Mouse (Mus musculus) testis, adult 2 months (tissue): ENCODE data around the gene Dpf2. TPM values are rescaled to one million over a fixed set of nuclear protein-coding genes. Genes with fewer than 3 reads are reported as not detected.

Experiments
- H3K27ac ChIP-seq: fragments of 200-500 bp; 2 replicates; pipeline ENCODE4 v1.5.1; 2012; ENCODE audit warnings: low read depth, low read length; ENCODE audit not compliant: control insufficient read depth, insufficient read depth
- H3K27me3 ChIP-seq: fragments of 200-500 bp; 2 replicates; pipeline ENCODE4 v1.6.1; 2012; ENCODE audit warnings: mild to moderate bottlenecking, low read length, moderate library complexity; ENCODE audit not compliant: control insufficient read depth, insufficient read depth
- H3K36me3 ChIP-seq: fragments of 200-500 bp; 2 replicates; pipeline ENCODE4 v1.6.1; 2012; ENCODE audit warnings: mild to moderate bottlenecking, low read length; ENCODE audit not compliant: control insufficient read depth, insufficient read depth
- H3K4me1 ChIP-seq: fragments of 200-500 bp; 2 replicates; pipeline ENCODE4 v1.6.1; 2012; ENCODE audit warnings: low read length; ENCODE audit not compliant: control insufficient read depth, insufficient read depth
- H3K4me3 ChIP-seq: fragments of 200-500 bp; 2 replicates; pipeline ENCODE4 v1.5.1; 2012; ENCODE audit warnings: low read depth, mild to moderate bottlenecking, low read length, moderate library complexity, mixed read lengths; ENCODE audit not compliant: control insufficient read depth
- CTCF ChIP-seq: fragments of 200-500 bp; IDR thresholded peaks from 2 replicates; pipeline ENCODE4 v1.5.1; 2012; ENCODE audit warnings: low read depth, mild to moderate bottlenecking, inconsistent platforms, low read length, moderate library complexity; ENCODE audit not compliant: control insufficient read depth, insufficient read depth, insufficient replicate concordance
- POLR2A ChIP-seq: fragments of 200-500 bp; IDR thresholded peaks from 2 replicates; pipeline ENCODE4 v1.6.1; 2012; ENCODE audit warnings: low read depth, mild to moderate bottlenecking, inconsistent platforms, low read length, moderate library complexity; ENCODE audit not compliant: control insufficient read depth
- polyA plus RNA-seq: library from polyadenylated mRNA; depleted of rRNA; stranded (reverse); fragments of >200 nt; gene quantifications from 2 replicates; pipeline ENCODE4 v1.2.3, GENCODE M21; 2012; rRNA removed

Dpf2 gene
- polyA plus RNA-seq, 1 experiment = 69.2 TPM

- Histone ChIP-seq H3K36me3 (no peaks in the 10 kb centered on the region; the same call in 1 of the 2 replicates), H3K4me3 (peak overlapping the region; percentile 96), H3K27me3 (no peaks in the 10 kb centered on the region), H3K4me1 (peaks cover 30% of the 10 kb centered on the region), H3K27ac (peak overlapping the region; percentile 90)
- TF ChIP-seq CTCF (no peak), POLR2A (no peak)
Measured at GRCm38 (mm10) chr19:5847306-5847796, 65.5 kb downstream of the Dpf2 start.

DNA sequence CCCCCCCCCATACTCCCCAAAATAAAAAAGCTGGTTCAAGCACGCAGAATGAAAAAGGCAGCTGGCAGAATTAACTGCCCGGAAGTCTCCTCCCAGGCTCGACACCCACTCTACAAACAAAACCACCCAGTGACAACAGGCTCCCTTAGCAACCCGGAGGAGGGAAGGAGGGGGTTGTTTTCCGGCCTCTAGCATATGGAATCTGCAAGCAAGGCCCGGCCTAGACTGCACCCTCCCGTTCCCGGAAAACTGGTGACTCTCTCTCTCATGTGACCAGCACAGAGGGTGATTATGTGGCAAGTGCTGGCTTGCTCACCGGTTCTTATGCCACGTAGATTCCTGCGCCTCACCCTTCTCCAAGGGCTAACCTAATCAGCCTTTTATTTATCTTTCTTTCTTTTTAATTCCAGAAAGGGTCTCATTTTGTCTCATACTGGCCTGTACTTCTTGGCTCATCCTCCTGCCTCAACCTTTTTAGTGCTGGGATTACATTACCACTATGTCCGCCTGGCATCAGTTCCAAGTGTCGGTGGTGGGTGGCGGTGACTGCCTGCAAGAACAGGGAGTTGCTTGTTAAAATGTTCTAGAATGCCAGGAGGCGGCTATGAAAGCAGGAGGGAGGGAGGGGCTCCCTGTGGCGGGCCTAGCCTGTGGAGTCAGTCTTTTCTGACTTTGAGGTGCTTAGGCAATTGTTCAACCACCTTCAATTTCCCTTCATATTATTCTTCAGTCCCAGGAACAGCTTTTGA, 66.1 kb downstream of the Dpf2 start:
- Histone ChIP-seq H3K4me3 (peak overlapping the region; percentile 96), H3K27ac (peak overlapping the region; percentile 90), H3K27me3 (no peaks in the 10 kb centered on the region), H3K36me3 (no peaks in the 10 kb centered on the region; the same call in 1 of the 2 replicates), H3K4me1 (peaks cover 30% of the 10 kb centered on the region)
- TF ChIP-seq CTCF (no peak), POLR2A (no peak)

Other genes with a start within 250 kb of the Dpf2 start
- gene Sipa1, start 249.3 kb downstream of the Dpf2 start, polyA plus RNA-seq = 5.5 and 9.4 TPM in 2 replicates
- gene Map3k11, start 224.3 kb downstream of the Dpf2 start, polyA plus RNA-seq = 24.6 and 31.8 TPM in 2 replicates
- gene Pcnx3, start 224.1 kb downstream of the Dpf2 start, polyA plus RNA-seq = 63.4 and 67.4 TPM in 2 replicates
- gene Kcnk7, start 208.6 kb downstream of the Dpf2 start, polyA plus RNA-seq = 10.2 and 10.8 TPM in 2 replicates
- gene Ehbp1l1, start 186.7 kb downstream of the Dpf2 start, polyA plus RNA-seq = 105 and 122 TPM in 2 replicates
- gene Fam89b, start 183.4 kb downstream of the Dpf2 start, polyA plus RNA-seq = 256 and 286 TPM in 2 replicates
- gene Ltbp3, start 172.1 kb downstream of the Dpf2 start, polyA plus RNA-seq = 7.6 and 8.1 TPM in 2 replicates
- gene Scyl1, start 141.6 kb downstream of the Dpf2 start, polyA plus RNA-seq = 43.1 and 46.7 TPM in 2 replicates
- gene Frmd8, start 37.7 kb downstream of the Dpf2 start, polyA plus RNA-seq = 25.3 and 28.1 TPM in 2 replicates
- gene Slc25a45, start 35.2 kb downstream of the Dpf2 start, polyA plus RNA-seq = 20.1 and 26.1 TPM in 2 replicates
- gene Tigd3, start 18.9 kb downstream of the Dpf2 start, polyA plus RNA-seq = 0.84 and 0.94 TPM in 2 replicates
- 0.89 and 0.90 TPM in 2 replicates for gene Cdc42ep2, start 11.8 kb upstream of the Dpf2 start, polyA plus RNA-seq
- gene Pola2, start 51.2 kb upstream of the Dpf2 start, polyA plus RNA-seq = 31.4 and 32.0 TPM in 2 replicates
- 0.06 TPM in 1 of 2 replicates, not detected in the other for gene Slc22a20, start 73.1 kb upstream of the Dpf2 start, polyA plus RNA-seq
- gene Capn1, start 102.9 kb upstream of the Dpf2 start, polyA plus RNA-seq = 2.5 and 3.4 TPM in 2 replicates
- gene Syvn1, start 133.6 kb upstream of the Dpf2 start, polyA plus RNA-seq = 30.5 and 33.3 TPM in 2 replicates
- 9.5 and 9.8 TPM in 2 replicates for gene Mrpl49, start 144.8 kb upstream of the Dpf2 start, polyA plus RNA-seq
- gene Fau, start 144.8 kb upstream of the Dpf2 start, polyA plus RNA-seq = 605 and 748 TPM in 2 replicates
- gene Znhit2, start 148.2 kb upstream of the Dpf2 start, polyA plus RNA-seq = 742 and 891 TPM in 2 replicates
- 26.0 and 26.5 TPM in 2 replicates for gene Tm7sf2, start 155.4 kb upstream of the Dpf2 start, polyA plus RNA-seq
- 48.4 and 52.1 TPM in 2 replicates for gene Vps51, start 164.2 kb upstream of the Dpf2 start, polyA plus RNA-seq
- gene Tmem262, start 167.0 kb upstream of the Dpf2 start, polyA plus RNA-seq = 190 and 219 TPM in 2 replicates
- gene Gm28374, start 169.2 kb upstream of the Dpf2 start, polyA plus RNA-seq = 3.5 and 5.6 TPM in 2 replicates
- 61.1 and 70.2 TPM in 2 replicates for gene Zfpl1, start 171.9 kb upstream of the Dpf2 start, polyA plus RNA-seq
- 20.9 and 22.0 TPM in 2 replicates for gene Cdca5, start 172.0 kb upstream of the Dpf2 start, polyA plus RNA-seq
- gene AC131692.1, start 181.4 kb upstream of the Dpf2 start, polyA plus RNA-seq = 78.6 and 90.7 TPM in 2 replicates
- gene Naaladl1, start 192.8 kb upstream of the Dpf2 start, polyA plus RNA-seq = 4.0 TPM in 2 replicates
- 22.3 and 26.8 TPM in 2 replicates for gene Sac3d1, start 205.6 kb upstream of the Dpf2 start, polyA plus RNA-seq
- gene Snx15, start 215.3 kb upstream of the Dpf2 start, polyA plus RNA-seq = 13.7 and 15.7 TPM in 2 replicates
- gene Batf2, start 228.0 kb upstream of the Dpf2 start, polyA plus RNA-seq = 0.83 and 1.1 TPM in 2 replicates
- gene Arl2, start 228.5 kb upstream of the Dpf2 start, polyA plus RNA-seq = 61.5 and 65.5 TPM in 2 replicates